Mouse (Mus musculus): ENCODE data around the gene Crtc3. TPM values are rescaled to one million over a fixed set of nuclear protein-coding genes. Genes with fewer than 3 reads are reported as not detected.
A peak's percentile ranks its signal among the peaks of the same experiment; 100 is the strongest.

Gene Crtc3
- polyA plus RNA-seq, 2 experiments from 2014 or later = 17.1 to 21.3 TPM

DNA sequence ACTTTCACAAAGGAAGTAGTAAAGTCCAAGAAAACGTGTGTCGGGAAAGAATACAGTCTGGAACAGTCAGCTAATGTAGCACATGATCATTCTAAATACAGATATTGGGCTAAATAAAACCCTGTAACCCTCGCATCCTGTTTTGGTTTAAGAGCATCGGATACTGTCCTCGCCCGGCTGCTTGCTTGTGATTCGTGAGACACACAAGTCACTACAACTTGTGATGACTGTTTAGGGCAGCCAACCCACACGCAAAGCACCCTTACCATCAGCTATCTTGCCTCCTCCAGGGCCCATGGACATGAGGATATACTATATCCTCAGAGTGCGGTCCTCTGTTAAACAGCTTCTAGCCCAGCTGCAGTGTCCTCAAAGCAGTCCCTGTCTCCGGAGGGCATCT lies 50.2 kb downstream of the Crtc3 start:
- ATAC-seq = no peak

DNA sequence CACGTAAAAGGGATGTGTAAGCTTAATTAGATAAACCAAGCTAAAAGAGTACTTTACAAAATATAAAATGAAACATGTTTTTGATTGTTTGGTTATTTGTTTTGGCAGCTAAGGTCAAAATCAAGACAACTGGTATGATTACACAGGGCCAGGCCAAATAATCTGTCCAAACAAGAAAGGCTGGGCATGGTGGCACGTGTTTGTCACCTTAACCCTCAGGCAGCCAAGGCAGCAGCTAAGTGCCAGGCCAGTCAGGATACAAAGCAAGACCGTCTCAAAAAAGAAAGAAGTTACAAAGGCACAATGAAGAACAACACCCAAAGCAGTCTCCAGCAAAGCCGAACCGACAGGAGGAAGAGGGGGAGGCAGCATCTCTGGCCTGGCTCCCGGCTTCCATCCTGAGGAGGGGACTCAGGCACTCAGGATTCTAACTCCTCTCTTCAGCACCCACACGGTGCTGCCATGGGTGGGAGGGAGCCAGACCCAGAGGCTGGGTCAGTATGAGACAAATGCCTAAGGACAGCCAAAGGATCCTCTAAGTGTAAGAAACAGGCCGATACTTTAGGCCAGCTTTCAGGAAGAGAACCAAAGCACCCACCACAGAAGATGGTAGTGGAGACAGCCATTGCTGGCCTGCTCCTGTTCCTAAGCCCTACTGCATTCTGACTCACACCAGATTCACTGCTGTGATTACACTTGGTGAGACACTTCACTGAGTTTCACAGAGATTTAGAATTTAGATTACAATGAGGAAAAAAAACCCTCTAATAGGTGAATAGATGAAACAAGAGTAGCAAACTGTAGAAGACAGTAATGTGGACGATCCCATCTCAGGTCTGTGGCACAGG lies 51.5 kb downstream of the Crtc3 start:
- ATAC-seq = no peak

DNA sequence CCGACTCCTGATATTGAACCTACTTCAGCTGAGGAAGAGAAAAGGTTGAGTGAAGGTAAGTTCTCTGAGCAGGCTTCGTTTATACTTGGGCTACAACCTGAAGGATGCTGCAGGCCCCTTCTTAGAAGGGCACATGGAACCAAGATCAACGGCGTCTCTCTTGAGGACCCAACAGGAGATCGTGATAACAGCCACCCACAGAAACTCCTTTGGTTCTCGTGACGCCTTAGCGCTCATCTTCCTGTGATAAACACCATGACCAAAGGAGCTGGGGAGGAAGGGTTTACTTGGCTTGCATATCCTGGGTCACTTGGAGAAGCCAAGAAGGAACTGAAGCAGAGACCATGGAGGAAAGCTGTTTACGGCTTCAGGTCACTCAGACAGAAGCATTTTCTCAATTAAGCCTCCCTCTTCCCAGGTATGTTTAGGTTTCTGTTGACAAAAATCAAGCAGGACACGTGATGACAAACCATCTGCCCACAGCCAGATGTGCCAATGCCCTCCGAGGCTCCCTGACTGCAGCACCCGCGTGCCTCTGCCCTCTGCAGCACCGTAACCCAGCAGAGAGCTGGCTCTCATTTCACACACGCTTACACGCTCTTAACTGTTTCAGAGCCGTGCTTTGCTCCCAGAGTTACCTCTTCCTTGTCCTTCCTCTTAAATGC lies 52.3 kb downstream of the Crtc3 start:
- peak; percentile 60 for ATAC-seq

DNA sequence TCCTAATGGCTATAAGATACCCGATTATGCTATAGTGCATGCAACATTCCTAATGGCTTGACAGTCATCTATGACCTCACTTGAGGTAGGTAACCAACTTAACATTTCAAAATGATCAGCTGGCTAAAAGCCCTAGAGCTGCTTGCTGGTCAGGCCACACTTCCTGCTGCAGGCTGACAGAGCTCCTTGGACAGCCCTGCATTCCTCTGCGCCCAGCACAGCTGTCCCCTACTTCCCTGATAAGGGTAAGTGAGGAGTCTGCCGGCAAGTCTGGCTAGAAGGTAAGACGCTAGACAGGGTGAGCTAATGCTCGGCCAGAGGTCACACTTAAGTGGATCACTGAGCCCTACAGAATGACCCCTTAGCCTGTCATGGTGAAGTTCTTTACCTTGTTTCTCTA lies 52.8 kb downstream of the Crtc3 start:
- ATAC-seq = no peak

DNA sequence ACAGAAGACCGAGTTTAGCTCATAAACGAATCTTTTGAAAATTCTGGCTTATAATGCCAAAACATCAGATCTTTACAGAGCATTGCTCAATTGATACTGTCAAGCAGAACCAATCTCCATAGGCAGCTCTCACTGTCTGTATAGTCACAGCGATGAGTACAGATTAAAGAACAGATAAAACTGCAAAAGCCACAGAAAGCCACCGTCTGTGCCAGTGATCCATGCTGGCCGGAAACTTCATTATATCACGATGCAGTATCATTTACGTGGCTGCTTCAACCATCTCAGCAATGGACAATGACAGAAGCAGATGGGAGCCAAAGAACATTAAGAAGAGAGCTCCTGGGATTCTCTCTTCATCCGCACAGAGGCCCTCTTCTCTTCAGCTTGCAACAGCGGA lies 53.9 kb downstream of the Crtc3 start:
- ATAC-seq = peak; percentile 71

DNA sequence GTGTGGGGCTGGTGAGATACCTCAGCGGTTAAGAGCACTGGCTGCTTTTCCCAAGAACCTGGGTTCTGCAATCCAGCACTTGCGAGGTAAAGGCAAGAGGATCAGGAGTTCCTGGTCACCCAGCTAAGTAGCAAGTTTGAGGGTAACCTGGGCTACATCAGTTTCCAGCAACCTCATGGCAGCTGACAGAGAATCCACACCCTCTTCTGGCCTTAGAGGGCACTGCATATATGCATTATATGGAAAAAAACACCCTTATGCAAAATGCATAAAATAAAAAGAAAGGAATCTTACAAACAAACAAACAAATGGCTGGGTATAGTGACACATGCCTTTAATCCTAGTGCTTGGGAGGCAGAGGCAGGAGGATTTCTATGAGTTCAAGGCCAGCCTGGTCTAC lies 55.0 kb downstream of the Crtc3 start:
- no peak for ATAC-seq

DNA sequence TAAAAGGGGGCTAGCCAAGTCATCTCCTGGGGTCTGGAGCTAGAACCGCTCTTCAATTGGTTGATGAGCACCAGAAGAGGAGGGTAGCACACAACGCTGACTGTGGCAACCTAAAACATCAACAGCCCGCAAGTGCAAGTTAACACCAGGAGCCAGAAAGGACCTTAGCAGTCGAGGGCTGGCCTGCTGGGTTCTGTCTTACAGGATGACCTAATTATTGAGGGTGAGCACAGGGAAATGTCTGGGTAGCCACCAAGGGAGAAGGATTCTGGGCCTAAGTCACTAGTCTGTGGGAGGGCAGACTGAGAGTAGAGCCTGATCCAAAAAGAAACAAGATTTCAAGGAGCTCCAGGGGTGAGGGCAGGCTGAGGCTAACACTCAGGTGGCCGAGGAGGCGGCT lies 56.7 kb downstream of the Crtc3 start:
- ATAC-seq = no peak

DNA sequence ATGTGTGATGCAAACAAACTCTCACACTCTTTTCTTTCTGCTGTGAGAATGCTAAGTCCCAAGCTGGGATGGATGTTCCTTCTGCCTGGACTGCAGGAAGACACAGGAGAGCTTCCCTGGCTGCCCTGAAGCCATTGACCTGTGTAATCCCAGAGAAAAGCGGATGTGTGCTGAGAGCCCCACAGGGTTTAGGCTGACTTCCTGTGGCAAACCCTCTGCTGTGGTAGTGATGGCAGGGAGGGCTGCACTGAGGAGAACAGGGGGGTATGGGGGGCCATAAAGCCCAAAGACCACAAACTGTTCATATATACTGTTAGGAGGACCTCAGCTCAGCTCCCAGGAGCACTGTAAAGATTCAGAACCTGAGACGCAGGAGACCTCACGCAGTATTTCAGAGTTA lies 57.3 kb downstream of the Crtc3 start:
- no peak for ATAC-seq

DNA sequence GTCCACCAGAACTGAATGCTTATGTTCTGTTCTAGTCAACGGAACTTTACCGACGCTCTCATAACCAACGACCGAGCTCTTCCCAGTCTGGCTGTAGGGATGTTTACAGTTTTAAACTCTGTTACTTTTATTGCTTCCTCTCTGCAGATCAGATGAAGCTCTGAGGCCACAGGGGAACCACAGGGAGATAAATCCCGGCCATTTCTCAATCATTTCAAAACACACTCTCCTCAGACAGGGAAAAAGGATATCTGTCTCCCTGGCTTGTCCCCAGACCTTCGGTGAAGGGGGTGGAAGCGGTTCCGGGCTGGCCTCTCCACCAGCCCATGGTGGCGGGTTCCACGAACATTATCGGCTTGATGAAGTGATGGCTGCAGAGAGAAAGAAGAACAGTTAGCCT lies 59.3 kb downstream of the Crtc3 start:
- ATAC-seq = peak; percentile 7

DNA sequence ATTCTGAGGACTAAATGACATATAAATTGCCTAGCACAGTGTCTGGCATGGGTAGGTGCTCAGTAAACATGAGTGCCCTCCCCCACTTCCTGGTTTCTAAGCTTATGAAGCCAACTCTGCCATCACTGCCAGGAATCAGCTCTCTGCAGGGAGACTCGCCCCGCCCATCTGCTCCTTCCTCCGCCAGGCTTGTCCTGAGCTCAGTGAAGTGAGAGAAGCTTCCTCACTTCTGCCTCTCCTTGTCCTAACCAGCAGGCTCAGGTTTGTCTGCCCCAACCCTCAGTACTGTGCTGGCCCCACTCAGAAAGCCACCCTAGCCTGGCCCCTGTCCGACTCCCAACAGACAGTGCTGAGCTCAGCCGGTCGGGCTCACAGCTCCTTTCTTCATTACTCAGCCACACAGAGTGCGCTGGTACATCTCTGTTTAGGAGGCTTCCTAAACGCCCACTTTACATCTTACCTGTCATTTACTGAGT lies 59.9 kb downstream of the Crtc3 start:
- ATAC-seq = peak; percentile 93

DNA sequence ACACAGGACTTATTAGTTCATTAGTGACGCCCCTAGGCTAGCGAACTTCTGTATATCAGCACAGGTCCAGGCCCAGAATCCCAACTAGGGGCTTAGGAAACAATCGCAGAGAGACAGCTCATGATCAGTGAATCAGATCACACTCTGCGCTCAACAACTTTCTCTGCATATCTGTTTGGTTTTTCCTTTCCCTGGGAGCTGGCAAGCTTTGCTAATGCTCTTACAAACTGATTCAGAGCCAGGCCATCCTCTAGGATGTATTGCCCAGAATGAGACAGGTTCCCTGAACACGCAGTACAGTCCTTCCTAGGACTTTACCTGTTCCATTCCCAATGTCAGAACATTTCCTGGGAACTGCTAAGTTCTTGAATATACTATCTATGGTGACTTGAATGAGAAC lies 61.7 kb downstream of the Crtc3 start:
- no peak for ATAC-seq

DNA sequence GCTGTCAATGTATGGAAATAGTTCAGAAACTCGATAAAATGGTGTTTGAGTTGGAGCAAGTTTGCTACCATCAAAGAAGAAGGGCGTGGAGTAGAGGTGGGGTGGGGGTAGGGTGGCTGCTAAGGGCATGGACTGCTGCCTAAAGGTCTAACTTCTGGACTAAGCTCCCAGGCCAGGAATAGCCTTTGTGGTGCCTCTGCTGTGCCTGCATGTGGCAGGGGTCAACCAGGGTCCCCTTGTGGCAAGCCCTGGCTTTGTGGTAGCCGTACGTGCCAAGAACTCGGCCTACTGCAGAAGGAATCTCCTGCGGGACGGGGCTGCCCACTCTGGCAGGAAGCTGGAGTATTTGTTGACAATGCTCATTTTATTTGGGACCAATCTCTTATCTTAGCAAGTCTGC lies 62.8 kb downstream of the Crtc3 start:
- no peak for ATAC-seq

DNA sequence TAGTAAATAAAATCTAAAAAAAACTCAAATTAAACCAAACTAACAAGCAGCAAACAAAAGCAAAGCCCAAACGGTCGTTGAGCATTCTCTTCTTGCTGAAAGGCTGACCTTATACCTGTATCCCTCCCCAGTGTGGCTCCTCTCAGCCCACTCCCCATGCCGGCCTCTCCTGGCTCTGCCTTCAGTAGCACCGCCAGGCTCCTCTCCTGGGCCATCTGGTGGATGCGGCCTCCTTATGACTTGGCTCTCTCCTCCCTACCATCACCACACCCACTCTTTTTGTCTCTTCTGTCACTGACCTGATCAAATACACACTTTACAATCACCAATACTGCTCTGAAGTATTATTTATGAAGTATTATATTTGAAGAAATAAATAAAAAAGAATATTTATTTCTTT lies 65.4 kb downstream of the Crtc3 start:
- ATAC-seq = no peak

DNA sequence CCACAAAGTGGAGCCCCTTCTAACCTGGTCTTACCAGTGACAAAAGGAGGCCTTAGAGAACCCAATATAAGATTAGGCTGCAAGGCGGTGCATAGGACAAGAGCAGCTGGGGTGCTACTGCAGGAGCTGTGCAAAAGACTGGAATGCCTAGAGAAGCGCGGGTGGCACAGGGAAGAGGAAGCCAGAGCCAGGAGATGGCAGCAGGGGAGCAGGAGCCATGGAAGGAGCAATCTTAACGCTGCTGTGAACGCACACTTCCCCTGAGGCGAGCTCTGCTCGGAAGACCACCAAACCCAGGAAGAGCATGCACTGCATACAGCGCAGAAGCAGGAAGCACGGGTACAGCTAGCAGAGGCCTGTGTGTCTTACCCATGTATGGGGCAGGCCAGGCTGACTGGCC lies 72.6 kb downstream of the Crtc3 start:
- no peak for ATAC-seq

DNA sequence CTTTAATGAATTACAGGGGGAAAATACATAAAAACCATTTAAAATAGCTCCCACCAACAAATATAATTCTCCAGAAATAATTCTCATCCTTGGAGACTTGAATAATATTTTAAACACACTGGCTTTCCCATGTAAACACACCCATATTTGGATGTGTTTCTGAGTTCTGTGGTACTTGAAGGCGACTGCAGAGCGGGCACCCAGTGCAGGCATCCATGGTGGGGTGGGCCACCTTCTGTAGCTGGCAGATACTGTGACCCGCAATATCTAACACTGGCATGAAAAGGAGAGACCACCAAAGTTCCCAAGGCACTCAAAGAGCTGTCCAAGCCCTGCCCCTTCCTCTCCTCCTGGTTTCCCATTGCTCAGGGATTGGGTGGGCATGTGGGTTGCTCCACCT lies 74.6 kb downstream of the Crtc3 start:
- no peak for ATAC-seq

DNA sequence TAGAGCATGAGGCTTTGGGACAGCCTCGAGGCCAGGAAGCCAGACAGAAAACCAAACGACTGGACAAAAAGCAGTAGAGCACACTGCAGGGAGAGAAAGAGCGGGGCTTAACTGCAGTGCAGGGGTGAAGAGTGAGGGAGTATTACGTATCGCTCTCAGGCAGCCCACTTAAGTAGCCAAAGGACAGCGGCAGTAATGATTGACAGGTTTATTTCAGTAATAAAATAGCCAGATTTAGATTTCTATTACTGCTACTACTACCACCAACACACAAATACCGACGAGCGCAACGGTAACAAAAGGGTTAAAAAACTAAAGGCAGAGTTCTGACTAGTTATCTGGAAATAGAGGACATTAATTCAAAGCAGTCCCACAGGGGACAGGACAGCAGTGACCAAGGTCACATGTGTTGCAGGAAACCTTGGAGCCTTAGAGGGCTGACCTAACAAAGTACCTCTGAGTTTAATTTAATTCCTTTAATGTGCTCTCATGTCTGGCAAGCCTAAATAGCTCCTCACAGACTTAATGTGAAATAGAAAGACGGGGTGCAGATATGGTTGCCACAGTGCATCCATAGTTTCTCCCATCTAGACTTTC lies 76.4 kb downstream of the Crtc3 start:
- no peak for ATAC-seq

DNA sequence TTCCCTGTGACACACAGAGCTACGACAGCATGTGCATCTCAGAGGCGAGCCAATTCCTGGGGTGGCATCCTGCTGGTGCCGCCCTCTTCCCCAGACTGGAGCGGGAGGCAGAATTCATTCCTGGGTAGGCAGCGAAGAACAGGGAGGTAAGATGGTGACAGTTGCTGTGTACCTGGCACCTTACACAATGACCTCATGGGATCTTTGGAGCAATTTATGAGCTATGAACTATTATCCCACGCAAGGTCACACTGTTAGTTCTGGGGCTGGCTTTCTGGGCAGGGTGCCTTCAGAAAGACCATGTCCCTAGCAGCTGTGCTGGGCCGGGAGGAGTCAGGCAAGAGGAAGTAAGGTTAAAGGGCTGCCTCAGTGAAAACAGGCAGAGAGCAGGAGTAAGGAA lies 77.0 kb downstream of the Crtc3 start:
- ATAC-seq = no peak

DNA sequence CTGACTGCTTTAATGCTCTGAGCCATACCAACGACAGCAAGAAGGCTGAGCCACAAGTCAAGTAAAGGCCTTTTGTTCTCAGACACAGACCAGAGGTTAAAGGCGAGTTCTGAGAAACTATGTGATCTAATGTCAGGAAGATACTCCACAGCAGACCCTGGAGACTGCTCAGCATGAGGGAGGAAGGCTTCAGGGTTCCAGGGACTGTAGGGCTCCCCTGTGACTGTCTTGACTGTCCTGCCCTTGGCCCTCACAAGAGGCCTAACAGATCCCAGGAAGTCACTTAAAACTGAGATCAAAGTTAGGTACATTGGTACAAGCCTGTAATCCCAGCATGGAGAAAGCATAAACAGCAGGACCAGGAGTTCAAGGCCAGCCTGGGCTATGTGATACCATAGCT lies 81.2 kb downstream of the Crtc3 start:
- no peak for ATAC-seq

DNA sequence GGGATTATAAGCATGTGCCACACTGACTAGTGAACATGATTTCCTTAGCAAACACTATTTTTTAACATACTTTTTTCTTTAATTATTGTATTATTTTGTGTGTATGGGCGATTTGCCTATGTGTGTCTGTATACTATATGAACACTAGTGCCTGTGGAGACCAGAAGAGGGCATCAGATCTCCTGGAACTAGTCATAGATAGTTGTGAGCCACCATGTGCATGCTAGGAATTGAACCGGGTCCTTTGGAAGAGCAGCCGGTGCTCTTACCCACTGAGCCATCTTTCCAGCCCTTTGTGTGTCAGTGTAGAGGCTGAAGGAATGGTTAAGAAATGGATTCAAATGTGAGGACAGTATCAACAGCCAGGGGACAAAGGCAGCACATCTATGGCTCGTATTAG lies 82.2 kb downstream of the Crtc3 start:
- no peak for ATAC-seq

DNA sequence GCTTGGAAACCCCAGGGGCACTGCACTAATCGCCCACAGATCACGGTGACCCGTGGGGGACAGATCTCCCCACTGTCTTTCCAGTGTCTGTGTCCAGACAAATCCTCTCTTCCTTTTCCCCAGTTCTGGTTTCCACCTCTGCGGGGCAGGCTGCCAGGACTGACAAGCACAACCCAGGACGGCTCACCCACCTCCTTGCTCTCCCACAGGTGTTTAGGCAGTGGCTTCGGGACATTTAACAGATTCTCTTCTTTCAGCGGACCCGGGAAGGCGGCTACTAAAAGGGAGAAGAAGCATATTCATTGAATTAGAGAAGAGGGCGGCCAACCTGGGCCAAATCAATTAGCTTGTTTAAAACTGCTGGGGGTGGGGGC lies 83.1 kb downstream of the Crtc3 start:
- ATAC-seq = no peak

DNA sequence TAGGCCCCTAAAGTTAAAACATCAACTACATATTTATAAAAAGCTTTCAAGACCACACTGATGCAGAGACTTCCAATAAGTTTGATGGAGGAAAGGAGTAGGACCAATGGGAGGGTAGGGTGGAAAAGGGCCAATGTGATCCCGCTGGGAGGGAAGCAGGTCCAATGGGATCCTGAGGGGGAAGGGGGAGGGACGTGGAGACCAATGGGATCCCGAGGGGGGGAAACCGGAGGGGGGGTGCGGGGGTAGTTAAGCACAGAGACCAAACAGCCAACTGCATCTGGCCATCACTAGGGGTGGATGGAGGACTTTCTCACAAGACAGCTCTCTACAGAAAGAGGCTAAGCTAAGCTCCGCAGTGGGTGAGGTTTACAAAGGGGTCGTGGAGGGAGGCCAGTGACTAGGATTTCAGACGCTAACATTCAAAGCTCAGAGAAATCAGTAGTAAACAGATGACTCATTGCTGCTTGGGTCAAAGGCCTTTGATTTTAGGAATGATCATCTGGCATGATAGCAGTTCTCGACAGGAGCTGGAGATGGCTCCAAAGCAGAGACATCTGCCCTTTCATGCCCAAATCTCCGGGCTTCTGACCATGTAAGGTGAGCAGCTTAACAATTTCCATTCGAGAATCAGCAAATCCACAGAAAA lies 83.6 kb downstream of the Crtc3 start:
- ATAC-seq = no peak

DNA sequence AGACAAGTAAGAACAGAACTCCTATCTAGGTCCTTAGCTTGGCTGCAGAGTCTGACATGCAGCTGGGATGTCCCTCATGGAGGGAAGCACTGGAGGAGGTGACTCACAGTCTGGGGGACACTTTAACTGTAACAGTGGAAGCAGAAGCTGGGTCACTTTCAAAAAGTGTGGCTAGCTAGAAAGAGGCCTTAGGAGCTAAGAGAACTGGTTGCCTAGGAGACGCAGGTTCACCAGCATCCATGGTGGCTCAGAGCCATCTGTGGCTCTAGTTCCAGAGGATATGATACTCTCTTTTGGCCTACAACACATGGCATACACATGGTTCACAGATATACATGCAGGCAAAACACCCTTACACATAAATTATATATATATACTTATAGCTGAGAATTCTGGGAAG lies 86.1 kb downstream of the Crtc3 start:
- ATAC-seq = no peak

DNA sequence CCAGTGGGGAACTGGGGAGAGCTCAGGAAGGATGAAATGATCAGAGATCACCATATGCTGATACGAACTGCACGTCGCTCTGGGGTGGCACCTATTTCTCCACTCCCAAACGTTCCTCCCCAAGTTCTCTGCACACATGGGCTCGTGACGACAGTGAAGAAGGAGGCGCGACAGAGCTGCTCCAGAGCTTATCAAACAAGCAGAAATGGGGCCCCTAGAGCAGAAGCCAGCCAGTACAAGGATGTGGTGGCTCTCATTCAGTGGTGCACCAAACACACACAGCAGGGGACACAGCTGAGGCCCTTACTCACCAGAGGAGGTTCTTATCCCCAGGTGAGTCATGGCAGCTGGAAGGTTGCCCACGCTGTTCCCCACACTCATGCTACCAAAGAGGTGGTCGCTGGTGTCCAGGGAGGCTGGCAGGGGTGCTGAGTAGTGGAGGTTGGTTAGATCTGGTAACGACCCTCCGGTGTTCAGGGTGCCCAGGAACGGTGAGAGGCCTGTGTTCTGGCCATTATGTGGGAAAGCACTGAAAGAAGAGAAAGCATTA lies 90.2 kb downstream of the Crtc3 start:
- no peak for ATAC-seq

Data from CD4-positive, CD25-positive, alpha-beta regulatory T cell, adult 4 months (primary cell).